Mouse (Mus musculus) urinary bladder, adult 2 months (tissue): Measurements from ENCODE around the gene Slc35a2. TPM values are rescaled to one million over a fixed set of nuclear protein-coding genes. Genes with fewer than 3 reads are reported as not detected.
"Not testable (repeated sequence)": the region's sequence is repeated elsewhere in the genome, so short reads cannot be mapped to it uniquely, and the experiment has no call there.

Source experiments
- DNase-seq: peaks from one replicate; pipeline ENCODE4 v3.0.0; 2022; ENCODE audit warnings: low spot score
- polyA plus RNA-seq: library from polyadenylated mRNA; depleted of rRNA; stranded (reverse); fragments of >200 nt; gene quantifications from 2 replicates; pipeline ENCODE4 v1.2.3, GENCODE M21; 2012; rRNA removed

Gene Slc35a2
- polyA plus RNA-seq, 1 experiment: 68.2 TPM

GRCm38 (mm10) chrX:7907735-7908134, 23.9 kb downstream of the Slc35a2 start, which contains the start of gene Gm10491:
Gene Gm10491 (minus strand): TSS chrX:7907835.
- no peak for DNase-seq

- not testable (repeated sequence) for DNase-seq
Observed at GRCm38 (mm10) chrX:7909242-7909641, 25.4 kb downstream of the Slc35a2 start, which contains the start of gene Gm10490. Gene Gm10490 (plus strand): TSS chrX:7909542.

- no peak for DNase-seq
Observed at GRCm38 (mm10) chrX:7910473-7910872, 26.6 kb downstream of the Slc35a2 start.

DNA sequence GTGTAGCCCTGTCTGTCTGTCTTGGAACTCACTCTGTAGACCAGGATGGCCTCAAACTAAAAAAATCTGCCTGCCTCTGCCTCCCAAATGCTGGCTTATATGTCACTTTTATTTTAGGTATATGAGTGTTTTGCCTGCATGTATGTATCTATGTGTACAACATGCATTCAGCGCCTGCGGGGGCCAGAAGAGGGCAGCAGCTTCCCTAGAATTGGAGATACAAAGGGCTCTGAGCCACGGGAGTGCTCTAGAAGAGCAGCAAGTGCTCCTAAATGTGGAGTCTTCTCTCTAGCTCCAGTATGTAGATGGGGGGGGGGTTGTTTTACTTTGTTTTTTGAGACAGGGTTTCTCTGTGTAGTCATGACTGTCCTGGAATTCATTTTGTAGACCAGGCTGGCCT, 31.8 kb downstream of the Slc35a2 start:
- not testable (repeated sequence) for DNase-seq

DNA sequence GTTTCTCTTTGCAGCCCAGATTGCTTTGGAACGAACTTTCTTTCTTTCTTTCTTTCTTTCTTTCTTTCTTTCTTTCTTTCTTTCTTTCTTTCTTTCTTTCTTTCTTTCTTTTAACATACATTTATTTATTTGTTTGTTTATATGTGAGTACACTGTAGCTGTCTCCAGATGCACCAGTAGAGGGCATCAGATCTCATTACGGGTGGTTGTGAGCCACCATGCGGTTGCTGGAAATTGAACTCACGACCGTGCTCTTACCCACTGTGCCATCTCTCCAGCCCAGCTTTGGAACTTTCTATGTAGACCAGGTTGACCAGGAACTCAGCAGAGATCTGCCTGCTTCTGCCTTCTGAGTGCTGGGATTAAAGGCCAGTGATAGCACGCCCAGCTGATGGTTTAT, 34.1 kb downstream of the Slc35a2 start:
- not testable (repeated sequence) for DNase-seq

GRCm38 (mm10) chrX:7919601-7920383, 36.0 kb downstream of the Slc35a2 start, which contains the start of gene Pcsk1n:
Gene Pcsk1n (plus strand): TSS chrX:7919822.
- DNase-seq: no peak

DNA sequence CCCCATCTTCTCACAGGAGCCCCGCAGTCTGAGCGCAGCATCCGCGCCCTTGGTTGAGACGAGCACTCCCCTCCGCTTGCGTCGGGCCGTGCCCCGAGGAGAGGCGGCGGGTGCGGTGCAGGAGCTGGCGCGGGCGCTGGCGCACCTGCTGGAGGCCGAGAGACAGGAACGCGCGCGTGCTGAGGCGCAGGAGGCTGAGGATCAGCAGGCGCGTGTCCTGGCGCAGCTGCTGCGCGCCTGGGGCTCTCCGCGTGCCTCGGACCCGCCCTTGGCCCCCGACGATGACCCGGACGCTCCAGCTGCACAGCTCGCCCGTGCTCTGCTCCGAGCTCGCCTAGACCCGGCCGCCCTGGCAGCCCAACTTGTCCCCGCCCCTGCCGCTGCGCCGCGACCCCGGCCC, 38.2 kb downstream of the Slc35a2 start:
- no peak for DNase-seq

DNA sequence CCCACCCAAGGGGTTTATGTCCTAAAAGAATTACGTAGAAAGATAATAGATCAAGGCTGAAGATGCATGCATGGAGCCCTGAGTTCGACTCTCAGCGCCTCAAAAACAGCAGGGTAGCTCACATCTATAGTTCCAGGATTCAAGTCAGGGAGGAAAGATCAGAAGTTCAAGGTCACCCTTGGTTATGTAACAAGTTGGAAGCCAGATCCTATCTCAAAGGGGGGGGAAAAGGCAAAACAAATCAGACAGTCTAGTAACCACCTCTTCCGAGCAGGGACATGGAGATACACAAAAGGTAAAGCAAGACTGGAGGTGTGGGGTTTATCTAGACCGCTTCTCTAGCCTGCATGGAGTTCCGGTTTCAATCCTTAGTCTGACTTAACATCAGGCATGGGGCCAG, 42.4 kb downstream of the Slc35a2 start:
- DNase-seq: no peak

GRCm38 (mm10) chrX:7927116-7927515, 43.3 kb downstream of the Slc35a2 start:
- DNase-seq: no peak

DNA sequence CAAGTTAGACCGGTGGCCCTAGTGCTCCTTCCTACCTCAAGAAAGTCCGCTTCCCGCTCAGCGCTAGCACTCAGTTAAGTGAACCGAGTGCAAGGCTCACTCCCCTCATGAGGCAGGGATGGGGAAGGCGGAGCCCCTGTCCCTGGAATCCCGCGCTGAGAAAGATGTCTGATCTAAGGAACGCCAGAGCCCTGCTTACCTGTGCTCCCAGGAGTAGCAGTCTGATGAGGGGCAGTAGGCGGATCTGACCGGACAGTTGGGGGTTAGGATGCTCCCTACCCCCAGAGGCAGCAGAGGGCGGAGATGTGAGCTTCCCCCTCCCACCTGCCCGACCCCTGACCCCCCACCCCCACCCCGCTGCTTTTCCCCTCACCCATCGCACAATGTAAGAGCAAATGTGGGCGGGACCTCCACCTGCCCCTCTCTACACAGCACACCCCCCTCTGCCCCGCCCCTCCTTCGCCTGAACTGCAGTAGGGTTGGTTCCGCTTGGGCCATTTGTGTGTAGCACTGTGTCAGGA, 44.5 kb downstream of the Slc35a2 start, which contains the start of gene Eras:
Gene Eras (minus strand): TSS at position 338 of the 521 bp plus-strand sequence.
- DNase-seq: no peak

- no peak for DNase-seq
Observed at GRCm38 (mm10) chrX:7936874-7937273, 53.0 kb downstream of the Slc35a2 start.

GRCm38 (mm10) chrX:7937667-7938066, 53.8 kb downstream of the Slc35a2 start:
- no peak for DNase-seq

Other genes with a start within 250 kb of the Slc35a2 start
- 3.6 and 4.0 TPM in 2 replicates for gene Syp, start 245.6 kb upstream of the Slc35a2 start, polyA plus RNA-seq
- 12.1 and 16.3 TPM in 2 replicates for gene Prickle3, start 226.8 kb upstream of the Slc35a2 start, polyA plus RNA-seq
- gene Plp2, start 212.6 kb upstream of the Slc35a2 start, polyA plus RNA-seq: 233 and 234 TPM in 2 replicates
- gene Magix, start 202.8 kb upstream of the Slc35a2 start, polyA plus RNA-seq: 1.1 and 1.6 TPM in 2 replicates
- 20.6 and 21.9 TPM in 2 replicates for gene Gpkow, start 186.9 kb upstream of the Slc35a2 start, polyA plus RNA-seq
- gene Wdr45, start 169.7 kb upstream of the Slc35a2 start, polyA plus RNA-seq: 48.8 and 56.1 TPM in 2 replicates
- gene Gm45208, start 161.8 kb upstream of the Slc35a2 start, polyA plus RNA-seq: 0.44 TPM in 1 of 2 replicates, not detected in the other
- gene Praf2, start 155.6 kb upstream of the Slc35a2 start, polyA plus RNA-seq: 30.8 and 37.7 TPM in 2 replicates
- gene Ccdc120, start 133.1 kb upstream of the Slc35a2 start, polyA plus RNA-seq: 16.9 and 17.2 TPM in 2 replicates
- gene Tfe3, start 121.5 kb upstream of the Slc35a2 start, polyA plus RNA-seq: 11.2 and 23.7 TPM in 2 replicates
- gene Gripap1, start 94.3 kb upstream of the Slc35a2 start, polyA plus RNA-seq: 49.5 and 53.1 TPM in 2 replicates
- 1.7 and 2.4 TPM in 2 replicates for gene Kcnd1, start 61.7 kb upstream of the Slc35a2 start, polyA plus RNA-seq
- 31.4 and 43.4 TPM in 2 replicates for gene Otud5, start 42.7 kb upstream of the Slc35a2 start, polyA plus RNA-seq
- 8.8 and 10.8 TPM in 2 replicates for gene Pim2, start 5.8 kb upstream of the Slc35a2 start, polyA plus RNA-seq
- gene Pqbp1, start 15.2 kb downstream of the Slc35a2 start, polyA plus RNA-seq: 84.2 and 90.7 TPM in 2 replicates
- gene Timm17b, start 15.3 kb downstream of the Slc35a2 start, polyA plus RNA-seq: 22.2 and 23.7 TPM in 2 replicates
- gene Gm10491, start 23.8 kb downstream of the Slc35a2 start, polyA plus RNA-seq: not detected in 2 replicates
- gene Gm10490, start 25.5 kb downstream of the Slc35a2 start, polyA plus RNA-seq: not detected in 2 replicates
- gene Pcsk1n, start 35.8 kb downstream of the Slc35a2 start, polyA plus RNA-seq: 0.51 and 0.66 TPM in 2 replicates
- gene Eras, start 44.6 kb downstream of the Slc35a2 start, polyA plus RNA-seq: not detected in 2 replicates
- gene Hdac6, start 63.9 kb downstream of the Slc35a2 start, polyA plus RNA-seq: 20.9 and 22.0 TPM in 2 replicates
- gene Gata1, start 94.0 kb downstream of the Slc35a2 start, polyA plus RNA-seq: 0.18 and 0.26 TPM in 2 replicates
- not detected in 2 replicates for gene Glod5, start 134.5 kb downstream of the Slc35a2 start, polyA plus RNA-seq
- 11.8 and 13.0 TPM in 2 replicates for gene Suv39h1, start 190.7 kb downstream of the Slc35a2 start, polyA plus RNA-seq
- gene Was, start 206.5 kb downstream of the Slc35a2 start, polyA plus RNA-seq: 3.8 and 3.9 TPM in 2 replicates
- gene Wdr13, start 248.9 kb downstream of the Slc35a2 start, polyA plus RNA-seq: 73.3 and 77.8 TPM in 2 replicates